Mouse (Mus musculus): ENCODE results near the gene Fbxo48. TPM values are rescaled to one million over a fixed set of nuclear protein-coding genes. Genes with fewer than 3 reads are reported as not detected.

Fbxo48 gene
- total RNA-seq, 2 experiments from 2014 or later, result 2.2 to 2.5 TPM

- intact Hi-C loops (cut with DNase I), result loop anchor here (5.0 kb wide), 1 partner anchor 99 kb away; no protein-coding TSS in a partner anchor
- DNase-seq, result peak; percentile 19
These were observed 16.6 kb downstream of the Fbxo48 start for GRCm38 (mm10) chr11:16967806-16968205.

- no peak for DNase-seq
- intact Hi-C loops (cut with DNase I), result loop anchor here (5.0 kb wide), 1 partner anchor 98 kb away; no protein-coding TSS in a partner anchor
These were observed 18.5 kb downstream of the Fbxo48 start for GRCm38 (mm10) chr11:16969650-16970049.

- no peak for DNase-seq
- intact Hi-C loops (cut with DNase I), result no loop called here
These were observed 20.9 kb downstream of the Fbxo48 start for GRCm38 (mm10) chr11:16972027-16972426.

GRCm38 (mm10) chr11:16973086-16973485 is 21.9 kb downstream of the Fbxo48 start:
- DNase-seq, result no peak
- intact Hi-C loops (cut with DNase I), result no loop called here

- no peak for DNase-seq
- intact Hi-C loops (cut with DNase I), result no loop called here
These were observed 25.8 kb downstream of the Fbxo48 start for GRCm38 (mm10) chr11:16976937-16977336.

- no peak for DNase-seq
- intact Hi-C loops (cut with DNase I), result no loop called here
These were observed 26.4 kb downstream of the Fbxo48 start for GRCm38 (mm10) chr11:16977611-16978010.

GRCm38 (mm10) chr11:16978161-16978707 is 27.1 kb downstream of the Fbxo48 start:
- intact Hi-C loops (cut with DNase I), result no loop called here
- no peak for DNase-seq

GRCm38 (mm10) chr11:16986550-16987187 is 35.5 kb downstream of the Fbxo48 start:
- intact Hi-C loops (cut with DNase I), result no loop called here

GRCm38 (mm10) chr11:16987745-16988328 is 36.7 kb downstream of the Fbxo48 start:
- intact Hi-C loops (cut with DNase I), result no loop called here
- DNase-seq, result no peak

More at GRCm38 (mm10) chr11:16986550-16987187, 35.5 kb downstream of the Fbxo48 start:
- no peak for DNase-seq

GRCm38 (mm10) chr11:16989885-16990284 is 38.7 kb downstream of the Fbxo48 start:
- intact Hi-C loops (cut with DNase I), result no loop called here
- no peak for DNase-seq

- intact Hi-C loops (cut with DNase I), result no loop called here
- no peak for DNase-seq
These were observed 41.7 kb downstream of the Fbxo48 start for GRCm38 (mm10) chr11:16992880-16993279.

GRCm38 (mm10) chr11:16996818-16997217 is 45.6 kb downstream of the Fbxo48 start:
- intact Hi-C loops (cut with DNase I), result no loop called here
- no peak for DNase-seq

- intact Hi-C loops (cut with DNase I), result no loop called here
- no peak for DNase-seq
These were observed 46.3 kb downstream of the Fbxo48 start for GRCm38 (mm10) chr11:16997465-16997864.

- intact Hi-C loops (cut with DNase I), result no loop called here
- DNase-seq, result no peak
These were observed 48.2 kb downstream of the Fbxo48 start for GRCm38 (mm10) chr11:16999387-16999786.

GRCm38 (mm10) chr11:16999933-17000332 is 48.8 kb downstream of the Fbxo48 start:
- intact Hi-C loops (cut with DNase I), result no loop called here
- no peak for DNase-seq

- intact Hi-C loops (cut with DNase I), result no loop called here
- DNase-seq, result no peak
These were observed 49.5 kb downstream of the Fbxo48 start for GRCm38 (mm10) chr11:17000353-17001334.

- intact Hi-C loops (cut with DNase I), result no loop called here
- no peak for DNase-seq
These were observed 51.7 kb downstream of the Fbxo48 start for GRCm38 (mm10) chr11:17002739-17003373.

GRCm38 (mm10) chr11:17003757-17004156 is 52.6 kb downstream of the Fbxo48 start:
- intact Hi-C loops (cut with DNase I), result no loop called here
- no peak for DNase-seq

Measured in left cerebral cortex, postnatal 4 days (tissue).